Mouse (Mus musculus) heart, embryonic 11.5 days (tissue): ENCODE data around the gene Vmn1r218. TPM values are rescaled to one million over a fixed set of nuclear protein-coding genes. Genes with fewer than 3 reads are reported as not detected.
"Not testable (repeated sequence)": the region's sequence is repeated elsewhere in the genome, so short reads cannot be mapped to it uniquely, and the experiment has no call there.

Source experiments
- ATAC-seq: fragments of 200-750 bp; cut with Nextera tagmentation; replicated peaks from 2 replicates; pipeline ENCODE4 v1.8.0; 2017; ENCODE audit warnings: moderate library complexity; ENCODE audit not compliant: insufficient number of reproducible peaks, low FRiP score, low TSS enrichment
- H3K27ac ChIP-seq: fragments of 300-500 bp; sonication (generic); 2 replicates; pipeline ENCODE4 v1.5.1; 2014; ENCODE audit warnings: mild to moderate bottlenecking, low read depth, low read length
- H3K27me3 ChIP-seq: fragments of 300-500 bp; sonication (generic); 2 replicates; pipeline ENCODE4 v1.6.1; 2014; ENCODE audit warnings: mild to moderate bottlenecking, low read length, mixed read lengths; ENCODE audit not compliant: control insufficient read depth, insufficient read depth
- H3K36me3 ChIP-seq: fragments of 300-500 bp; sonication (generic); 2 replicates; pipeline ENCODE4 v1.6.1; 2014; ENCODE audit warnings: mild to moderate bottlenecking, low read length, moderate library complexity, mixed read lengths; ENCODE audit not compliant: control insufficient read depth, insufficient read depth
- H3K4me1 ChIP-seq: fragments of 300-500 bp; sonication (generic); 2 replicates; pipeline ENCODE4 v1.6.1; 2014; ENCODE audit warnings: low read length; ENCODE audit not compliant: control insufficient read depth, insufficient read depth
- H3K4me2 ChIP-seq: fragments of 300-500 bp; sonication (generic); 2 replicates; pipeline ENCODE4 v1.6.1; 2014; ENCODE audit warnings: mild to moderate bottlenecking, moderate library complexity
- H3K4me3 ChIP-seq: fragments of 300-500 bp; sonication (generic); 2 replicates; pipeline ENCODE4 v1.5.1; 2014; ENCODE audit warnings: low read depth, low read length
- H3K9ac ChIP-seq: fragments of 300-500 bp; sonication (generic); 2 replicates; pipeline ENCODE4 v1.6.1; 2014; ENCODE audit warnings: mild to moderate bottlenecking, low read depth, low read length, moderate library complexity
- H3K9me3 ChIP-seq: fragments of 300-500 bp; sonication (generic); replicated peaks from 2 replicates; pipeline ENCODE4 v1.6.1; 2016; ENCODE audit warnings: low read length; ENCODE audit not compliant: control insufficient read depth
- WGBS: fragments of 180-500 bp; shearing (Covaris S2); extraction: QIAGEN DNeasy Blood & Tissue Kit; methylation state at CpG from one replicate; pipeline ENCODE4 v1.1.7; 2014; ENCODE audit not compliant: insufficient replicate concordance; 5-methylcytosine and 5-hydroxymethylcytosine counted together
- polyA plus RNA-seq: library from polyadenylated mRNA; unstranded; fragments of >200 nt; fragmentation: Nextera tagmentation; extraction: Ambion mirVana; gene quantifications from 2 replicates; pipeline ENCODE4 v1.2.1, GENCODE M21; 2014

Vmn1r218 gene
- polyA plus RNA-seq: not detected in 2 replicates

DNA sequence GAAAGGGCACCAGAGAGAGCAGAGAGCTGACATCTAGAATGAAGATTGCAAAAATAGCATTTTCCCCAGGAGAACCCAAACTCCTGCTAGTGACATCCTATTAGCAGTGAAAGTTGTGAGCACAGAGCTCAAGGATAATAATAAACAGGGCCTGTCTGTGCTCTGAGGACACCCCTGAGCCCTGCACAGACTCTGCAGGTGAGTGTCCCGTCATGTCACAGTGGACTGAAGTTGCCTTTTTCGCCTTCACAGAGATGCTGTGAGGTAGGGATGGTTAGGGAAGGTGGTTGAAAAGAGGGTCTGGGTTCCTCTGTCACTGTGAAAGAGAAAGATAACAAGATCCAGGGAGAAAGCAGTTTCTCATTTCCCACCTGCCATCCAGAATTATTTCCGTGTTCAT is at the start of gene Vmn1r218:
TSS of gene Vmn1r218 (plus strand) at position 57 of the 400 bp plus-strand sequence.
- no peak within 1 kb of the TSS for H3K9ac ChIP-seq
- H3K4me1 ChIP-seq: no peaks in the 10 kb centered on the region
- no peak for ATAC-seq
- H3K36me3 ChIP-seq: no peaks in the 10 kb centered on the region
- no peaks in the 10 kb centered on the region for H3K27me3 ChIP-seq
- H3K9me3 ChIP-seq: no peaks in the 10 kb centered on the region
- 74% methylated on average over 3 of the region's 3 CpGs for WGBS
- no peak within 1 kb of the TSS for H3K4me3 ChIP-seq
- no peak within 1 kb of the TSS for H3K4me2 ChIP-seq
- H3K27ac ChIP-seq: no peak within 1 kb of the TSS

DNA sequence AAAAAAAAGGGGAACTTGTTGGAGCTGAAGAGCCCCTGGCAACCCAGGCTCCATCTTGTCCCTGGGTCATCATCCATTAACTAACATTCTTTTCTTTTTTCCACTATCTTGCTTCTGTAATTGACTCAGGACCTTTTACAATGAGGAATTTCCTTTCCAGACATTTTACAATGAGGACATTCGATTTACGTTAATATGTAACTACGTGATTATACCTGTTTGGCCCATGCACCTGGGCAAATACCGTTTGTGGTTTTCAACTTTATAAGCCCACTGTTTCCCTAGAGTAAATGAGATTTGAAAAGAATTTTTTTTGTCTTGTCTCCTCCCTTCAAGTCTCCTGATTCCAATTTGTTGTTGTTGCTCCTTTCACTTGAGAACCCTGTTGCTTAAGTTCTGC is 38.6 kb upstream of the Vmn1r218 start:
- no peaks in the 10 kb centered on the region for H3K4me1 ChIP-seq
- H3K27ac ChIP-seq: no peak overlapping the region
- H3K9ac ChIP-seq: no peak overlapping the region
- H3K4me3 ChIP-seq: no peak overlapping the region
- no peaks in the 10 kb centered on the region for H3K27me3 ChIP-seq
- ATAC-seq: no peak
- H3K4me2 ChIP-seq: no peak overlapping the region
- WGBS: 83% methylated on average over 4 of the region's 4 CpGs
- no peaks in the 10 kb centered on the region for H3K9me3 ChIP-seq
- H3K36me3 ChIP-seq: no peaks in the 10 kb centered on the region

DNA sequence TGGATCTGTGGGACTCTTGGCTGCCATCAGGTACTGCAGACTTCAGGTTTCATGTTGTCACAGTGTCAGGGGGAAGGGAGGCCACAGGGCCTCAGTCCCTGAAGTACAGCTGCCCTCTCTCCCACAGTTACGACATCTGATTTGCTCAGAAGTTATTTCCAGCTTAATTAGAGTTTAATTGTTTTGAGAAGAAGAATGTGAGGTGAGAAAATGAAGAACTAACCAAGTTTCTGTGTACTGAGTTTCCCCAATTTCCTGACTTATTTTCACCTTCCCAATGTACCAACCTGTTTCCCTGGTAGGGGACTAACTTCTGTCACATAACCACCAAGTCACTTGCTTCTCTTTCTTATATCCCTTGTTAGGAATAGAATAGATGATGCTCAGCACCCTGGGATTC is 14.8 kb upstream of the Vmn1r218 start, which contains the start of gene Vmn1r217:
TSS of gene Vmn1r217 (minus strand) at position 101 of the 400 bp plus-strand sequence.
- H3K9me3 ChIP-seq, ATAC-seq, H3K4me1 ChIP-seq, H3K9ac ChIP-seq, H3K4me3 ChIP-seq, H3K27me3 ChIP-seq, H3K27ac ChIP-seq, H3K4me2 ChIP-seq, H3K36me3 ChIP-seq: not testable (repeated sequence)
- WGBS: 59% methylated on average over 1 of the region's 1 CpGs

DNA sequence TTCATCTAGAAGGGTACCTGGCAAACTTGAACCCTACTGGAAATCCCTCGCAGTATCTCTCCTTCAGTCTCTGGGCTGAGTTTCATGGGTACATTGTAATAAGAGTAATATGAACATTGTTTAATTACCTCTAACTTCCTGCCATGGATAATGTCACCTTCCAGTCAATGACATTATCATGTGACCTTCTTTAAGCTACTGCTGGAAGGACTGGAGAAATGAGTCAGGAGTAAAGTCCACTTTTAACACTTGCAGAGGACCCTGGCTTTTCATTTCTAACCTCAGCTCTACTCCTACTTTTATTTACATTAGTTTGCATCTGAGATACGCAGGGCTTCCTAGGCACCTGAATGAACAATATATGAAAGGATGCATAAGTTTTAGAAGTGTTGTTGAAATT is 12.3 kb upstream of the Vmn1r218 start:
- ATAC-seq: no peak
- Histone ChIP-seq H3K4me1 (no peaks in the 10 kb centered on the region), H3K9ac (no peak overlapping the region), H3K9me3 (no peaks in the 10 kb centered on the region), H3K4me2 (no peak overlapping the region), H3K4me3 (no peak overlapping the region), H3K27ac (no peak overlapping the region), H3K36me3 (no peaks in the 10 kb centered on the region), H3K27me3 (no peaks in the 10 kb centered on the region)
- 82% methylated on average over 2 of the region's 2 CpGs for WGBS

DNA sequence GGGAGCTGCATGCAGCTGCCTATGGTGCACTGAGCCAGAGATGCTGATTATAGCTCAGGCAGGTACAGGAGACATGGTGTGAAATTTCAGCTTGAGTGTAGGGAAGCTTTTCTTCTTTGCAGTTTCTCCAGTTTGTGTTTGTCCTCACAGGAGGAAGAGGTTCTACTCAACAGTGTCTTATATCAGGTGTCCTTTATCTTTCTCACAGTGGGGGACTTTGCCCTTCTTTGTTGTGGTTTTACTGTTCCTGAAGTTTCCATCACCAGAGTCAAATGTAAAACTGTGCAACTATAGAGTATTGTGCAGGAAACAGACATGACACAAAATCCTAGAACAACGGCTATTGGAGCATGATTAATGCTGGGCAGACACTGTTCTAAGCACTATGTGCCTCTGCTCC is 546 bp downstream of the Vmn1r218 start:
- no peak for ATAC-seq
- Histone ChIP-seq H3K27me3 (no peaks in the 10 kb centered on the region), H3K4me2 (no peak overlapping the region), H3K4me1 (no peaks in the 10 kb centered on the region), H3K4me3 (no peak overlapping the region), H3K9ac (no peak overlapping the region), H3K36me3 (no peaks in the 10 kb centered on the region), H3K9me3 (no peaks in the 10 kb centered on the region), H3K27ac (no peak overlapping the region)
- WGBS: 65% methylated on average over 1 of the region's 1 CpGs

DNA sequence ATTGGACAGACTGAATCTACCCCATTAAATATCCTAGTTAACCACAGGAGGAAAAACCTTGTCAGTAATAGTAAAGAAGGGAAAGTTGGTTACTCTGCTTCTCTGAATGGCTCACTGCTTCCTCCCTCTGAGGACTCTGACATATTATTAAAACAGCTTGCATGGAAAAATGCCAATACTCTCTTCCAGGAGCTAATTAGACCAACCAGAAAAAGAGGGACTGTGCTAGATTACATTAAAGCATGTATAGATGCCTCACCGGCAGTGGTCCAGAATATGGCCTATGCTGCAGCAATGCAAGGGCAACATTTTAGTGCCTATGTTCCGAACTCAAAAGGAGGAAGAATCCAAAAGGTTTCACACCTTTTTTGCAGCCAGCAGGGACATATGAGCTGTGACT is 5.9 kb downstream of the Vmn1r218 start:
- H3K4me1 ChIP-seq: no peaks in the 10 kb centered on the region
- no peak overlapping the region for H3K27ac ChIP-seq
- no peaks in the 10 kb centered on the region for H3K9me3 ChIP-seq
- no peaks in the 10 kb centered on the region for H3K27me3 ChIP-seq
- H3K4me2 ChIP-seq: no peak overlapping the region
- ATAC-seq: no peak
- H3K36me3 ChIP-seq: no peaks in the 10 kb centered on the region
- H3K9ac ChIP-seq: no peak overlapping the region
- no peak overlapping the region for H3K4me3 ChIP-seq
- 81% methylated on average over 2 of the region's 2 CpGs for WGBS

DNA sequence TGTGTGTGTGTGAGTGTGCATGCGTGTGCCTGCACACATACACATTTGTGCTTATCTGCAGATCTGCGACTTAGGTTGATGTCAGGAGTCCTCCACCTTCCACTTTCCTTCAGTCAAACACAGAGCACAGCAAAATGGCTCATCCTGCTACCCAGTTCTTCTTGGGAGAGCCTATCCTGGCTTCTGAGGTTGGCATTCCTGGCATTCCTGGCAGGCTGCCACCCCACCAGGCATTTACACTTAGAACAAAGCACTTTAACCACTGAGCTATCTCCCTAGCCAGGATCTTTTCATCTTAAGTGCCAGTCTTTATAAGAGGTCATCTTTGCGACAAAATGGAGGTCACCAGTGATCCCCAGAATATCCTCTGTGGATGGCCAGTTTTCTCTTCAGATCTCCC is 24.9 kb downstream of the Vmn1r218 start:
- no peaks in the 10 kb centered on the region for H3K36me3 ChIP-seq
- H3K27ac ChIP-seq: no peak overlapping the region
- no peak; the same call in 1 of the 2 replicates for ATAC-seq
- no peak overlapping the region for H3K4me2 ChIP-seq
- H3K4me1 ChIP-seq: no peaks in the 10 kb centered on the region
- H3K9ac ChIP-seq: no peak overlapping the region
- no peaks in the 10 kb centered on the region for H3K9me3 ChIP-seq
- H3K4me3 ChIP-seq: no peak overlapping the region
- H3K27me3 ChIP-seq: no peaks in the 10 kb centered on the region
- WGBS: 53% methylated on average over 3 of the region's 3 CpGs

DNA sequence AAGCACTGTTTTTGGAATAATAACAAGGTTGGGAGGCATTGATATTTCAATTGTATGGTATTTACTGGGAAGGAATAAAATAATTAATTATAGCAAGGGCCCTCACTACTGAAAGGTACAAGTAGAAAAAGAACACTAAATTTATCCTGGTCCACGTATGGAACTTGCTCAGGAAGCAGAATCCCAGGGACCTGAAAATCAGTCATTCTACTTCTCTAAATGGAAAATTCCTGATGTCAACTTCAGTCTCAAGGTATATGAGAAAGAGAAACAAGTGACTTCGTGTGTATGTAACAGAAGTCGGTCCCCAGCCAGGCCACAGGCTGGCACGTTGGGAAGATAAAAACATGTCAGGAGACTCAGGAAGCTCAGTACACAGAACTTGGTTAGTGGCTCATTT is 26.1 kb downstream of the Vmn1r218 start, which contains the start of gene Vmn1r219:
TSS of gene Vmn1r219 (plus strand) at position 301 of the 400 bp plus-strand sequence.
- Histone ChIP-seq H3K4me2 (no peak within 1 kb of the TSS), H3K36me3 (no peaks in the 10 kb centered on the region), H3K4me3 (no peak within 1 kb of the TSS), H3K27ac (no peak within 1 kb of the TSS), H3K9me3 (no peaks in the 10 kb centered on the region), H3K4me1 (no peaks in the 10 kb centered on the region), H3K27me3 (no peaks in the 10 kb centered on the region), H3K9ac (no peak within 1 kb of the TSS)
- WGBS: 62% methylated on average over 4 of the region's 4 CpGs
- no peak for ATAC-seq

DNA sequence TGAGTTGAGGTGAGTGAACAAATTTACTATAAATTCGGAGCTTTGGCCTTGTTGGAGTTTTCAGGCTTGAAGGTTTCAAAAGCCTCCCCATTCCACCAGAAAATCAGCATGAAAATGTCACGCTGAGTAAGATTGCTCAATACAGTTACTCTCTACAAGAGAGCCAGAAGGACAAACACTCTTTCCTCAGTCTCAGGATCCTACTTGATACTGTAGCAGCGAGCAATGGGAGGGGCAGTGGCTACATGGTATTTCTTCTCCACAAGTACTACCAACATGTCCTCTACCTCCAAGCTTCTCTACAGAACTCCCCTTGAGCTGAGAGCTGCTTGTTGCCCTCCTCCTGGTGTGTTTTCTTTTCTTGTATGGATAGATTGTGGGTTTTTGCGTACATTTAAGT is 33.5 kb downstream of the Vmn1r218 start:
- not testable (repeated sequence) for H3K36me3 ChIP-seq, H3K9ac ChIP-seq, ATAC-seq, H3K4me3 ChIP-seq, H3K9me3 ChIP-seq, H3K27me3 ChIP-seq, H3K4me1 ChIP-seq, H3K4me2 ChIP-seq, H3K27ac ChIP-seq
- 80% methylated on average over 4 of the region's 4 CpGs for WGBS
